Mouse (Mus musculus): Measurements from ENCODE around the gene Spata31d1d.
"Not testable (repeated sequence)": the region's sequence is repeated elsewhere in the genome, so short reads cannot be mapped to it uniquely, and the experiment has no call there.

Gene Spata31d1d

DNA sequence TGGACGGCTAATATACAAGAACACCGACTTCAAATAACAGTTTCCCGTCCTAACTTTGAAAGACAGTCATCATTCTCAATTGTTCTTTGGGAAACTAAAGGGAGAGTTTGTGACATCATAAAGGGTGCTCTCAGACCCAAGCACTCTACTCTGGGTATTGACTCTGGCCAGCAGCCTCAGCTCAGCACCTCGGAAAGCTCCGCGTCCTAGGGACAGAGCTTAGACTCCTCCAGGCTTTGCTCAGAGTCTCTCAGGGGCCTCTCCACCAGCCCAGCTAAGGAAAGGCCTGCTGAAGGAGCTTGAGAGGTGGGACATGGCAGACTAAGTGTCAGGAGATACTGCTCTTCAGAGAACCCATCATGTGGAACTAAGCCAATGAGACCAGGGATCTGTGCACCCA, 14.6 kb upstream of the Spata31d1d start:
- no peak for DNase-seq (ENCODE audit: low read depth, low spot score)
- Histone ChIP-seq H3K27me3 (ENCODE audit: control insufficient read depth, insufficient read depth, low read length, poor library complexity, severe bottlenecking) (no peaks in the 10 kb centered on the region), H3K36me3 (ENCODE audit: control insufficient read depth, insufficient read depth, low read length, poor library complexity, severe bottlenecking) (no peaks in the 10 kb centered on the region)

DNA sequence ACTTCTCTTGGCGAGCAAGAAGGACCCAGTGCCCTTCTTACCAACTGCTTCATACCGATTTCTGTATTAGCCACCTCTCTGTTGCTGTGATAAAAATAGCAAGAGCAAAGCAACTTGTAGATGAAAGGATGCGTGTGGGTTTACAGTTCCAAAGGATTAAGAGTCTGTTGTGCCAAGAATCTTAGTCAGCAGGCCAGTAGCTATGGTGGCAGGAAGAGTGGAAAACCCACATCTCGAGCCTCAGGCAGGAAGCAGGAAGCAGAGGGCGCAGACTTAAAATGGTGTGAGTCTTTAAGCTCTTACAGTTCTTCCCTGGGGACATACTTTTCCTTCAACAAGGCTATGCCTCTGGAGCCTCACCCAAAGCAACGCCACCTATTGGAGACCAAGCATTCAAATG, 13.9 kb upstream of the Spata31d1d start:
- no peak for DNase-seq (ENCODE audit: low read depth, low spot score)
- Histone ChIP-seq H3K36me3 (ENCODE audit: control insufficient read depth, insufficient read depth, low read length, poor library complexity, severe bottlenecking) (no peaks in the 10 kb centered on the region), H3K27me3 (ENCODE audit: control insufficient read depth, insufficient read depth, low read length, poor library complexity, severe bottlenecking) (no peaks in the 10 kb centered on the region)

DNA sequence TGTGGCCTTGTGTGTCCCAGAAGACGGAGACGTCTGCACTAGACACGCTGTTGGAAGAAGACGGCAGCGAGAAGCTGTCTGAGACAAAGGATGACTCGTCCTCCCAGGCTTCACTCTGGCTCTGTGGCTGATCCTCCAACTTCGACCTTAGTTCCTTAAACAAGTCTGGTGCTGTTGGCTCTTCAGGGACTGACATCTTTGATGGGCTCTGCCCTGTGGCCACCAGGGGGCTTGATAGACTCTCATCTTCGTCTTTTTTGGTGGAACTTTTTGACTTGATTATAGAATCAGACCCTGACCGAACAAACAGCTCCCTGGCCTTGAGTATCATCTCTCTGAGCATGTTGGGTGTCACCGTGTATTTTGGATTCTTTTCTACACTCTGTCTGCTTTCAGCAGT, 10.1 kb upstream of the Spata31d1d start:
- no peaks in the 10 kb centered on the region for H3K36me3 ChIP-seq (ENCODE audit: control insufficient read depth, insufficient read depth, low read length, poor library complexity, severe bottlenecking)
- no peaks in the 10 kb centered on the region for H3K27me3 ChIP-seq (ENCODE audit: control insufficient read depth, insufficient read depth, low read length, poor library complexity, severe bottlenecking)
- peak; percentile 32 for DNase-seq (ENCODE audit: low read depth, low spot score)

DNA sequence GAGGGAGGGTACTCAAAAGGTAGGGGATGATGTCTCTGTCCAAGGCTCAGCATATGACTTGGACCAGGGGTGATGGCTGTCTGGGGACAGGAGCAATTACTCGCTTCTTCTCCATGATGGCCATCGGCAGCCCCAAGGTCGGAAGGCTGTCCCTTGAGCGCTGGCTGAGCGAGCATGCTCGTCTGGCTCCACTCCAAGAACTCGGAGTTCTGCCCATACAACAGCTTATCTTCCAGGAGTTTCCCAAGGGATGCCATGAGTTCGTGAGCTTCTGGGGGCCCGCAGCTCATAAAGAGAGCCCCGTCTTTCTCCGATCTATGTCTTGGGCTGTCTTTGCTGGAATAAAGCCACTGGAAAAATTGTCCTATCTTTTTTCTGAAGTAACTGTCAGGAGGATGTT, 9.5 kb upstream of the Spata31d1d start:
- DNase-seq (ENCODE audit: low read depth, low spot score) = no peak
- Histone ChIP-seq H3K27me3 (ENCODE audit: control insufficient read depth, insufficient read depth, low read length, poor library complexity, severe bottlenecking) (no peaks in the 10 kb centered on the region), H3K36me3 (ENCODE audit: control insufficient read depth, insufficient read depth, low read length, poor library complexity, severe bottlenecking) (no peaks in the 10 kb centered on the region)

DNA sequence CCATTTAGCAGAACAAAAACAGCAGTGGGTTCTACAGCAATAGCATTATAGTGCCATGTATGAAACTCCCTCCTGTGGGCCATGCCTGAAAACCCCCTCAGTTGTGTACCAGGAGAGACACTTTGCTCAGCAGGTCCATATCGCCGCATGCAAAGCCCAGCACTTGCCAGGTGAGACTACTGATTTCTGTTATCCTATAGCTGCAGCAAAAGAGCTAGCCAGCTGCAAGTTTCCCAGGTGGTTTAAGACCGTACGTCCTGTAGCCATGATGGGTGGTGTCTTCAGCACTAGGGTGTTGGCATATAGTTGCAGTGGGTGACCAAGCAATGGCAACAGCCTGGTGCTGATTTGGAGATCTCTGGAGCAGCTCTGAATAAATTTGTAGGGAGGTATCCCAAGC, 7.8 kb upstream of the Spata31d1d start:
- no peak for DNase-seq (ENCODE audit: low read depth, low spot score)
- no peaks in the 10 kb centered on the region for H3K27me3 ChIP-seq (ENCODE audit: control insufficient read depth, insufficient read depth, low read length, poor library complexity, severe bottlenecking)
- H3K36me3 ChIP-seq (ENCODE audit: control insufficient read depth, insufficient read depth, low read length, poor library complexity, severe bottlenecking) = no peaks in the 10 kb centered on the region

DNA sequence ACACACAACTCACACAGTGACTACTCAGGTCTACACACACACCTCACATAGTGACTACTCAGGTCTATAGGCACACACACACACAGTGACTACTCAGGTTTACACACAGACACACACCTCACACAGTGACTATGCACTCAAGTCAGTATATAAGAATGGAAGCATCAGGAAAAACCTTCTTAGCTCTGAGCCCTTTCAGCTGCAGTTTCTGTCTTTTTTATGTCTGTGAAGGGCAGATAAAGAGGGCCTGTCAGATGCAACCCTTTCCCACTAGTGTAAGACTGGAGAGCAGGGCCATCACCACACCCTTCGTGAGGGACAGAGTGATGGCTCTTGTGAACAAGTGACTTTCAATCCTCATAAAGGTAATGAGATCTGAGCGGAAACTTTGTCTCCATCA, 6.9 kb upstream of the Spata31d1d start:
- no peak for DNase-seq (ENCODE audit: low read depth, low spot score)
- Histone ChIP-seq H3K36me3 (ENCODE audit: control insufficient read depth, insufficient read depth, low read length, poor library complexity, severe bottlenecking) (no peaks in the 10 kb centered on the region), H3K27me3 (ENCODE audit: control insufficient read depth, insufficient read depth, low read length, poor library complexity, severe bottlenecking) (no peaks in the 10 kb centered on the region)

DNA sequence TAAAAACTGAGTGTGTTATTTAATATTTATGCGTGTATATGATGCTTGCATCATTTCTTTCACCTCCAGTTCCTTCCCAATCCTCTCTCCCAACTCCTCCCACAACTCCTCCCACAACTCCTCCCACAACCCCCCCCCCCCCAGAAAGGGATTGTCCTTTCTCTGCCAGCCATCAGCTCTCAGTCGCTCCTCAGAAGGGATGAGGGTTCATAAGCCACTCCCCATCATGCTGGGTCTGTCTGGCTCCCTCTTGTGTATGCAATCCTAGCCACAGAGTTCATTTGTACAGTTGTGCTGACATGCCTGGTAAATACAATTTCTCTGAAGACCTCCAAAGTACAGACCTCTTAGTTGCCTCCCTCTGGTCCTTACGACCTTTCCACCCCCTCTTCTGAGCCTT, 3.6 kb upstream of the Spata31d1d start:
- H3K36me3 ChIP-seq (ENCODE audit: control insufficient read depth, insufficient read depth, low read length, poor library complexity, severe bottlenecking) = no peaks in the 10 kb centered on the region
- no peak for DNase-seq (ENCODE audit: low read depth, low spot score)
- no peaks in the 10 kb centered on the region for H3K27me3 ChIP-seq (ENCODE audit: control insufficient read depth, insufficient read depth, low read length, poor library complexity, severe bottlenecking)

DNA sequence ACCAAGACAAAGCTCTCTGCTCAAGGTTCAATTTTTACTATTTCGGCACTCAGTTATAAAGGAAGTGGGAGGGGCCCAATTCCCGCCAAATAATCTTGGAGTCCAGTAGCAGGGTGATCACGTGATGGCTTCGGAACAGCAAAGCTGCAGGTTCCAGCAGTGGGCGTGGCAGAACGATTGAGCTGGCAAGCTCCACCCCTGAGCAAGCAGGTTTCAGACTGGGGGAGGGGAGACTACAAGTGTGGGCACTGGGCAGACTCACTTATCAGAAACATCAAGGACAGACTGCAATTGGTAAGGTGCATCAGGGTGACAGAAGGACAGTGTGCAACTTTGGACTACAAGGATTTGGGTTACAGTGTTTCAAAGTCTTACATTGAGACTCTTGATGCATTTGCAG, 2.8 kb upstream of the Spata31d1d start:
- not testable (repeated sequence) for H3K27me3 ChIP-seq (ENCODE audit: control insufficient read depth, insufficient read depth, low read length, poor library complexity, severe bottlenecking); H3K36me3 ChIP-seq (ENCODE audit: control insufficient read depth, insufficient read depth, low read length, poor library complexity, severe bottlenecking); DNase-seq (ENCODE audit: low read depth, low spot score)

DNA sequence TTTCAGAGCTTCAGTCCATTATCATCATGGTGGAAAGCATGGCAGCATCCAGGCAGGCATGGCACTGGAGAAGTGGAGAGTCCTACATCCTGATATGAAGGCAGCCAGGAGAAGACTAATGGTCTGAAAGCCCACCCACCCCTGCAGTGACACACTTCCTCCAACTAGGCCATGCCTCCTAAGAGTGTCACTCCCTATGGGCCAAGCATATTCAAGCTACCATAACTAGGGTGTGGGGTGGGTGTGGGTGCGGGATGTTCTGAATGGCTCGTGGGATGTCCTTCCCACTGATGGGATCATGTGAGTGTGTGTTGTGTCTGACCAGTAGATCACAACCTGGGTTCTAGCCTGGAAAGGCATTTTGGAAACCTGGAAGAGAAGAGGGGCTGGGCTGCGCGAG, 2.4 kb upstream of the Spata31d1d start:
- no peak for DNase-seq (ENCODE audit: low read depth, low spot score)
- Histone ChIP-seq H3K36me3 (ENCODE audit: control insufficient read depth, insufficient read depth, low read length, poor library complexity, severe bottlenecking) (no peaks in the 10 kb centered on the region), H3K27me3 (ENCODE audit: control insufficient read depth, insufficient read depth, low read length, poor library complexity, severe bottlenecking) (no peaks in the 10 kb centered on the region)

DNA sequence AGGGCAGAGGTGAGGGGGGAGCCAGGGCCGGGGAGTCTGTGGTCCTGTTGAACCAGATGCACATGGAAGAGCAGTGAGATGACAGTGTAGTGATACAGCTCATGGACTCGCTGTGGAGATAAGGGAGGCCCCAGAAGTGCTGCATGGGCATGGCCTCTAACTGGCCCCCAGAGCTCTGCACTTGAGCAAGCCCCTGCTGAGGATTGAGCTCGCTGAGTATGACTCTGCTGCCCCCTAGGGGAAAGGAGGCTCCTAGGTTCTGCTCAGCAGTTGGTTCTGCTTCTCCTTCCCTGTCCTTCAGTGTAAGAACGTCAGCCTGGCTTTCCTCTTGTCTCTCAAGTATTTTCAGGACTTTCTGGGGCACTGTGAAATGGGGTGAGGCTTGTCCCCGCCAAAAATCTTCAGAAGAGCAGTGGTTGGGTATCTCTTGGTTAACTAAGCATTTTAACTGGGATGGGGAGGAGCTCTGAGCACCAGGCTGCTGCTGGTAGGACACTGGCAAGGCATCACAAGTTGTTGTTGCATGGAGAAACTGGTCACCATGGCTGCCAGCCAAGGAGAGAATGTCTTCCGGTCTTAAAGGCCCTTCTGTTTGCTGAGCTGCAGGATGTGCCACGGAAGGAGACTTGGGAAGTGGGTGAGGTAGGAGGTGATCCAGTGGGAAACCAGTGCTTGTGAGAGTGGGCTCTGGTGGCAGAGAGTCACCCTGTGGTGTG, 3.0 kb downstream of the Spata31d1d start:
- no peaks in the 10 kb centered on the region for H3K36me3 ChIP-seq (ENCODE audit: control insufficient read depth, insufficient read depth, low read length, poor library complexity, severe bottlenecking)
- peak; percentile 89 for DNase-seq (ENCODE audit: low read depth, low spot score)
- H3K27me3 ChIP-seq (ENCODE audit: control insufficient read depth, insufficient read depth, low read length, poor library complexity, severe bottlenecking) = no peaks in the 10 kb centered on the region

DNA sequence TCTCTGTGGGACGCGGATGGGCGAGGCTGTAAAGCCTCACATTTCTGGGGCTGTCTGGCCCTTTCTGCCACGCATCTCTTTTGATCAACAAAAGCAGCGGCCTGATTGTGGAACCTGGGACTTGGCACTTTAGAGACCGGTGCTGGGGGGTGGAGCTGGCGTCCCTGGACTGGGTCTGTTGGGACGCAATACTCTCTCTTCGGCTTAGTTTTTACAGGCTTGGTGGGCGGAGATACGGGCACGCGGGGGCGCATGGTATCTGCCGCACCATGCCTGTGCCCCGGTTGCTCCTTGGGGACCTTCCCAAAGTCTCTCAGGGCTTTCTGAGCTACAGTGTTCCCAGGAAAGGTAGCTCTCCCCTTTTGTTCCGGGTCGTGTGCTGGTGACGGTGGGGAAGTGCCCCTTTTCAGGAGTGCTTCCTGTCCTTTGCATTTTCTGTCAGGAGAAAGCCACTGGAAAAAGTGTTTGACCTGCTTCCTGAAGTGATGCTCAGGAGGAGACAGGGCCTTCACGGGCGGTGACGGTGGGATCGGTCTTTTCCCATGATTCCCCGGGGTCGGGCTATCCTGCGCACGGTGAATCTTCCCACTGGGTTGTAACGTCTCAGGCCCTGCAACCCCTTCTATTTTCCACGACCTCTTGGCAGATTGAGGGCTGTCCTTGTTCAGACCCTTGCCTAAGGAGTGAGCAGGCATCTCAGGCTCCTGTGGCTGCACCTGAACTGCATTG, 5.2 kb downstream of the Spata31d1d start:
- Histone ChIP-seq H3K36me3 (ENCODE audit: control insufficient read depth, insufficient read depth, low read length, poor library complexity, severe bottlenecking) (no peaks in the 10 kb centered on the region), H3K27me3 (ENCODE audit: control insufficient read depth, insufficient read depth, low read length, poor library complexity, severe bottlenecking) (no peaks in the 10 kb centered on the region)
- no peak for DNase-seq (ENCODE audit: low read depth, low spot score)

DNA sequence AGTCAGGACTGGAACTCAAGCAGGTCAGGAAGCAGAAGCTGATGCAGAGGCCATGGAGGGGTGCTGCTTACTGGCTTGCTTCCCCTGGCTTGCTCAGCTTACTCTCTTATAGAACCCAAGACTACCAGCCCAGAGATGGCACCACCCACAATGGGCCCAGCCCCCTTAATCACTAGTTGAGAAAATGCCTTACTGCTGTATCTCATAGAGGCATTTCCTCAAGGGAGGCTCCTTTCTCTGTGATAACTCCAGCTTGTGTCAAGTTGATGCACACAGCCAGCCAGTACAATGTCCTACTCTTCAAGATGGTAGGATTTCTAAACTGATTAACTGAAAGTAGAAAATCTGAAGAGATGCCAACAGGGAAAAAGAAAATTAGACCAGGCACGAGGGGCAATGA, 9.5 kb downstream of the Spata31d1d start:
- not testable (repeated sequence) for DNase-seq (ENCODE audit: low read depth, low spot score); H3K36me3 ChIP-seq (ENCODE audit: control insufficient read depth, insufficient read depth, low read length, poor library complexity, severe bottlenecking); H3K27me3 ChIP-seq (ENCODE audit: control insufficient read depth, insufficient read depth, low read length, poor library complexity, severe bottlenecking)

DNA sequence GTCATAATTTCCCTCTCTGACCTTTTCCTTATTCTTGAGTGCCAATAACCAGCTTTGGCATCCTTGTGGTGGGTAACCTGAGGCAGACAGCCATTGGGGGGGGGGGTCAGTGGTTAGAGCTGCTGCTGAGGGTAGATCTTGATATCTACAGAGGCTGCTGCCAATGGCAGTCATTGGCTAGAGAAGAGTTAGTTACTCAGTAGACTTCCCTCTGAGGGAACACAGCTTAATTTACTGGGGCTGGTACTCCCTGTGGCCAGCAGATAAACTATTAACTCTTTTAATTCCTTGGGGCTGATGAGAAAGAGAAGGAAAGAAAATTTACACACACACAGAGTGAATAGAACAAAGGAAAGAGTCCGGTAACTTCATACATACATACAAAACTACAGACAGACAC, 12.1 kb downstream of the Spata31d1d start:
- no peak for DNase-seq (ENCODE audit: low read depth, low spot score)
- H3K36me3 ChIP-seq (ENCODE audit: control insufficient read depth, insufficient read depth, low read length, poor library complexity, severe bottlenecking) = no peaks in the 10 kb centered on the region
- H3K27me3 ChIP-seq (ENCODE audit: control insufficient read depth, insufficient read depth, low read length, poor library complexity, severe bottlenecking) = no peaks in the 10 kb centered on the region

DNA sequence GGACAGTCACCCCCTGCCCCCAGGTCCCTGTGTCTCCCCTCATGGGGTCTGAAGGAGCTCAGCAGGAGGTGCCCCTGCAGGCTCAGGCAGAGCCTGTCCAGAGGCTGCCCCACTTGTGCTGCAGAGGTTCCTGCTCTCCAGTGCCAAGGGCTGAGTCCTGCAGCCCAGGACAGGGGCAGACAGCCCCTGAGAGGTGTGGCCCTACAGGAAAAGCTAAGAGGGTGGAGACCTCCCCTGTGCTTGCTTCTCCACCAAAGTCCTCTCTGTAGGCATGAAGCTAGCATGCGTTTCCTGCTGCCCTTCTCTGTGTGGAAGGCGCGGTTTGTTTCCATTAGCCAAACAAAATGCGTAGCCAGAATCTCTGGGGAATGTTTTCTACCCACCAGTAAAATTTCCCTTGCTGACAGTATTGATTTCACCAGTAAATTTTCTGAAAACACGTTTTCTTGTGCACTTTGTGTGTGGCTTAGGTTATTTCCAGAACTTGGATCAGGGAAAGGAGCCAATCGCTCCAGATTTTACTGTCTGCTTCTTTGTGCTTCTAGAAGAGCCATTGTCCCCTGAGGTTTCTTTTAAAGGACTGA, 12.6 kb downstream of the Spata31d1d start:
- H3K36me3 ChIP-seq (ENCODE audit: control insufficient read depth, insufficient read depth, low read length, poor library complexity, severe bottlenecking); H3K27me3 ChIP-seq (ENCODE audit: control insufficient read depth, insufficient read depth, low read length, poor library complexity, severe bottlenecking); DNase-seq (ENCODE audit: low read depth, low spot score): not testable (repeated sequence)

DNA sequence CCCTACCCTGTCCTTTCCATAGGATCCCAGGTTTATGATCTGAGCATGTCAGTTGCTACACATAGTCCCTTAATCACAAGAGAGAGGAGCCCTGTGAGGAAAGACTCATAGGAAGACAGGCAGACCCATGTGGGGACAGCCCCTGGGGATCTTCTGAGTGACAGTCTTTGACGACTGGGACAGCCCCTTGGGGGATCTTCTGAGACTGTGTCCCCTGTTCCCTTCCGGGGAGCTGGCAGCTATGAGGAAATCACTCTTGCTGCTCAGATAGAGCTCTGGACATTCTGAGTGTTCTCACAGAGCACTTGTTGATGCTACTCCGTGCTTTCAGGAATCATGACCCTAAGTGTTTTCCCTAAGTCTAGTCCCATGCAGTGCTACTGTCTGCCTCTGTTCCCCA, 17.8 kb downstream of the Spata31d1d start:
- peak; percentile 48 for DNase-seq (ENCODE audit: low read depth, low spot score)

More for the DNA sequence above, 17.8 kb downstream of the Spata31d1d start:
- no peaks in the 10 kb centered on the region for H3K27me3 ChIP-seq (ENCODE audit: control insufficient read depth, insufficient read depth, low read length, poor library complexity, severe bottlenecking)
- H3K36me3 ChIP-seq (ENCODE audit: control insufficient read depth, insufficient read depth, low read length, poor library complexity, severe bottlenecking) = no peaks in the 10 kb centered on the region

Measured in splenic B cell, adult 2 months (primary cell).